Mouse (Mus musculus) CH12.LX (cell line): ENCODE results near the gene Chd4.

Source experiments
- CHD1 ChIP-seq: IDR thresholded peaks from 2 replicates; pipeline ENCODE4 v1.6.1; 2012; ENCODE audit warnings: low read depth, low read length, improper control_type of control experiment, inconsistent platforms
- CHD2 ChIP-seq: IDR thresholded peaks from 2 replicates; pipeline ENCODE4 v1.6.1; 2011; ENCODE audit warnings: low read length, improper control_type of control experiment
- POLR2A ChIP-seq: IDR thresholded peaks from 2 replicates; pipeline ENCODE4 v1.6.1; 2011; ENCODE audit warnings: low read depth, mild to moderate bottlenecking, improper control_type of control experiment, low read length

- no peak for TF ChIP-seq CHD1
- no peak for TF ChIP-seq POLR2A
- no peak for TF ChIP-seq CHD2
Measured at GRCm38 (mm10) chr6:125098513-125098912, 2.7 kb downstream of the Chd4 start.
